Mouse (Mus musculus) heart, adult 2 months (tissue): ENCODE measurements around the gene Nlrp9c.
"Not testable (repeated sequence)": the region's sequence is repeated elsewhere in the genome, so short reads cannot be mapped to it uniquely, and the experiment has no call there.

Experiments
- CTCF ChIP-seq: fragments of 200-600 bp; IDR thresholded peaks from 2 replicates; pipeline ENCODE4 v1.8.1; 2022; ENCODE audit warnings: antibody characterized with exemption, mild to moderate bottlenecking, moderate library complexity
- POLR2A ChIP-seq: fragments of 200-500 bp; IDR thresholded peaks from 2 replicates; pipeline ENCODE4 v1.6.1; 2011; ENCODE audit warnings: mild to moderate bottlenecking, low read depth, low read length, control low read depth; ENCODE audit not compliant: insufficient read depth

GRCm38 (mm10) chr7:26350177-26350576 lies 53.3 kb downstream of the Nlrp9c start:
- TF ChIP-seq CTCF, POLR2A: not testable (repeated sequence)
